Mouse (Mus musculus): ENCODE results near the gene Gm6020. TPM values are rescaled to one million over a fixed set of nuclear protein-coding genes. Genes with fewer than 3 reads are reported as not detected.

Gene Gm6020
- polyA plus RNA-seq, 1 experiment from 2014 or later: not detected

DNA sequence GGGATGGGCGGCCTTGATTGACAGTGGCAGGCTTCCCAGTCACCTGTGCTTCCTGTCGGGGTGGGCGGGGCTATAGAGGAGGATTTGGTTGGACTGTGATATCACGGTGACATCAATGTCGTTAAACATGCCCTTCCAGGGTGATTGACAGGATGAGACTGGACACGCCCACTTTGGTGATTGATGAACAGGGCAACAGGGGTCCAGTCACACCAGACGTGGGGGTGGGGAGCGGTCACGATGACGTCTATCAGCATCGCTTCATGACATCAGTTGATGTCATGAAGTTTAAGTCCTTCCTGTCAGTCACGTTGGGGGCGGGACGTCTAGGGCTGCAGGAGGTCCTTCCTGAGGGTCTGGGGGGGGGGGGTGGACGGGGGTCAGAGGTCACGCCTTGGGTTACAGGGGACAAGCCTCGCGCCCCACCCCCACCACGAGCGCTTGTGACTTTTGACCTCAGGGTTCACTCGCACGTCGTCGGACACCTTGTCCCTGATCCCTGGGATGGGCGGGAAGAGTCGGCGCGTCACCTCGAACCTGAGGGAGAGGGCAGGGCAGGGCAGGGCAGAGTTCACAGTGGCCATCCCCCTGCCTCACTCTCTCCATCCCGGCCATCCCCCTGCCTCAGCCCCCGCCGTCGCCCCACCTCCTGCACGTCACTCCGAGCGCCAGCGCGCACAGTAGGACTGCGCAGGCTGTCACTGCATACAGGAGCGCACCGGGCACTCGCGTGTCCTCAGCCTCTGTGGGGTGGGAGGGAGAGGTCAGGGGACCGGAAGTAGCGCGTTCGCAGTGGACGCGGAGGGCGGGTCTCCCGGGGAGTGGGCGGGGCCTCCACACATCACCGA is 41.2 kb downstream of the Gm6020 start:
- H3K9ac ChIP-seq: peak overlapping the region; percentile 50
- H3K27me3 ChIP-seq: peaks cover 4% of the 10 kb centered on the region; the same call in 1 of the 2 replicates
- 30% methylated on average over 51 of the region's 53 CpGs for WGBS
- H3K36me3 ChIP-seq: no peaks in the 10 kb centered on the region
- peak; percentile 25 for ATAC-seq (ENCODE audit: low FRiP score, low read depth)
- H3K9me3 ChIP-seq: no peaks in the 10 kb centered on the region
- peak overlapping the region; percentile 76 for H3K4me2 ChIP-seq
- peak overlapping the region; percentile 53 for H3K4me3 ChIP-seq
- H3K27ac ChIP-seq (replicated peaks): peak overlapping the region; percentile 93
- peaks cover 4% of the 10 kb centered on the region; the same call in 1 of the 2 replicates for H3K4me1 ChIP-seq (replicated peaks)

DNA sequence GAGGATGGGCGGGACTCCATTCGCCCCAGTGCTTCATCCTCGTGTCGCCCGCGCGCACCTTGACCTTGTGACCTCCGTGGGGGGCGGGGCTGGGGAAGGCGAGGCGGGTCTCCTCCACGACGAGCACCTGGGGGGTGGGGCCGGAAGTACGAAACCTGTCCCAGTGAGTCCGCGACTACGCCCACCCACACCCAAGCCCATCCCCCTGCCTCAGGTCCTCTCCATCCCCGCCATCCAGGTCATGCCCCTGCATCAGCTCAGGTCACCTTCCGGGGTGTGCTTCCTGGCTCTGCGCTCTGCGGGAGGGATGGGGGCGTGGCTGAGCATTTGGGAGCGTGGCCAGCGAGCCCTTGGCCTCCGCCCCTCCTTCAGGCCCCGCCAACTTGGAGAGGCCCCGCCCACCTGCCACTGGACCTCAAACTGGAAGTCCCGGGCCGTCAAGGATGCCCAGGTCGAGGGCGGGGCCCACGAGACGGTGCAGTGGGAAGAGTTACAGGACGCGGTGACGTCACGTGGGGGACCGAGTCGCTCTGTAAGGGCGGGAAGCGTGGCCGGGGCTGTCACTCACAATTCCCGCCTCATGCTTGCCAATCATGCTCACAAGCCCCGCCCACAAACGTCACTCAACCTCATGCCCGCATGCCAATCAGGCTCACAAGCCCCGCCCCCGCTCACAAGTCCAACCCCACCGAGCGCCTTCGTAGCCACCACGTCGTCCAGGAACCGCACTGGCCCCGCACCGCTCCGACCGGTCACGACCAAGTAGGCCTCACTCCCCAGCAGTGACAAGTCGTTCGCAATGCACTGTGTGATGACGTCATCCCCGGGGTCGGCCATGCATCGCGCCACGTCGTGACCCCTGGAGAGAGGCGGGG is 42.1 kb downstream of the Gm6020 start:
- 8% methylated on average over 69 of the region's 70 CpGs for WGBS
- Histone ChIP-seq H3K4me2 (peak overlapping the region; percentile 76), H3K4me3 (peak overlapping the region; percentile 53), H3K27ac (replicated peaks) (peak overlapping the region; percentile 93), H3K9ac (peak overlapping the region; percentile 50), H3K36me3 (no peaks in the 10 kb centered on the region), H3K27me3 (peaks cover 4% of the 10 kb centered on the region; the same call in 1 of the 2 replicates), H3K9me3 (no peaks in the 10 kb centered on the region), H3K4me1 (replicated peaks) (peaks cover 4% of the 10 kb centered on the region; the same call in 1 of the 2 replicates)
- peak; percentile 65 for ATAC-seq (ENCODE audit: low FRiP score, low read depth)

DNA sequence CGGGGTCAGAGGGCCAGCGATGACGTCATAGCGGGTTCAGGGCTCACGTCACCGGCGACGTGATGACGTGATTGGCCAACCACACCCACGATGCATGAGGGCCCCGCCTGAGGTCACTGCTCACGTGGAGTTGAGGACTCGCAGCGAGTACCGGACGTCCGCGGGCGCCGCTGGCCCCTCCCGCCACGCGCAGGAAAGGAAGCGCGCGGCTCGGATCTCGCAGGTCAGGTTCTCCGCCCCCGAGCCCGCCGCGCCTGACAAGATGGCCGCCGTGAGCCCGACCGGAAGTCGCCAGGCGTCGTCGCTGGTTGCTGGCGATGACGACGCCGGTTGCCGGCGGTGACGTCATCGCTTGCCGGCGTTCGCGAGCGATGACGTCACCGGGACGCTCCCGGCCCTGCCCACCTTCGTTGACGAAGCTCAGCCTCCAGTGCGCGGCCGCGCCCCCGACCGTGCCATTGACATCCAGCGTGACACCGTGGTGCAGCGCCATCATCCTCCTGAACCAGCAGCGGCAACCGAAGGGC is 42.8 kb downstream of the Gm6020 start:
- Histone ChIP-seq H3K36me3 (no peaks in the 10 kb centered on the region), H3K4me2 (peak overlapping the region; percentile 76), H3K9me3 (no peaks in the 10 kb centered on the region), H3K4me3 (peak overlapping the region; percentile 53), H3K27me3 (no peaks in the 10 kb centered on the region), H3K9ac (peak overlapping the region; percentile 50; the same call in 1 of the 2 replicates), H3K4me1 (replicated peaks) (peaks cover 4% of the 10 kb centered on the region; the same call in 1 of the 2 replicates), H3K27ac (replicated peaks) (peak overlapping the region; percentile 93)
- peak; percentile 57 for ATAC-seq (ENCODE audit: low FRiP score, low read depth)
- 2% methylated on average over 71 of the region's 71 CpGs for WGBS

DNA sequence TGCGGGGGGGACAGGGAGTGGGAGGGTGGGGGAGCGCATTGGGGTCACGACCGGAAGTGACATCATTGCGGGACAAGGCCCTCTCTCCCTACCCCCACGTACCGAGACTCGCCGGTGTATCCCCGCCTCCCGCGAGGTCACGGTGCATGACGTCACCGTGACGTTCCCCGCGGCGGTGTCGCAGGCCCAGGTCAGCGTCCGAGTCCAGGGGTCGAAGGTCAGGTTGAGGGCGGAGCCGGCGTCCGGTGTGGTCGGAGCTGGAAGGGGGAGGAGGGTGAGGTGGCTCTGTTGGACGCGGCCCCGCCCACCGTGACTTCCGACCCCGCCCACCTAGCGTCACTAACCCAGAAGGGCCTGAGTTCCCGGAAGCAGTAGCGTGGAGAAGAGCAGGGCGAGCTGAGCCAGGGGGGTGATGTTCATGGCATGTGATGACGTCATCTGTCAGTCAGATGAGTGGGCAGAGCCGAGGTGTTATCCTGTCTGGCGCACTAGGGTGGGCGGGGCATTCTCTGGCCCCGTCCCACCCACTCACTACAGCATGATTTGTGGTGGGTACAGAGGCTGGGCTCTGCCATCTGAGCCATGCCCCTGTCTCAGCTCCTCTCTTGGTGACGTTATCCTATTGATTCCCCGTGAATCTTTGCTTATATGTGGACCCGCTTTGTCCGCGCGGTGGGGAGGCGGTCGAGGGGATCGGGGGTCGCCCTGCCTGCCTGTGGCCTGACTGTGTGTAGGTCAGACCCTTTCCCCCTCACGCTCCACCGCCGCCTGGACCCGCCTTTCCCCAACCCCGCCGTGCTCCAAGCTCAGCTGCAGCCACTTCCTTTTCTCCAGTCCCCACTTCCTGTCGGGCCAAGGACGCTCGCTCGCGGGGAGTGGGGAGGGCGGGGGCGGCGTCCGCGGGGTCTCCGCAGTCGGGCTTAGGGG is 43.5 kb downstream of the Gm6020 start:
- H3K9me3 ChIP-seq: no peaks in the 10 kb centered on the region
- H3K27ac ChIP-seq (replicated peaks): peak overlapping the region; percentile 93
- ATAC-seq (ENCODE audit: low FRiP score, low read depth): peak; percentile 91
- H3K36me3 ChIP-seq: no peaks in the 10 kb centered on the region
- no peaks in the 10 kb centered on the region for H3K27me3 ChIP-seq
- H3K4me3 ChIP-seq: peak overlapping the region; percentile 53
- peaks cover 4% of the 10 kb centered on the region; the same call in 1 of the 2 replicates for H3K4me1 ChIP-seq (replicated peaks)
- WGBS: 5% methylated on average over 71 of the region's 71 CpGs
- peak overlapping the region; percentile 76 for H3K4me2 ChIP-seq
- peak overlapping the region; percentile 50 for H3K9ac ChIP-seq

DNA sequence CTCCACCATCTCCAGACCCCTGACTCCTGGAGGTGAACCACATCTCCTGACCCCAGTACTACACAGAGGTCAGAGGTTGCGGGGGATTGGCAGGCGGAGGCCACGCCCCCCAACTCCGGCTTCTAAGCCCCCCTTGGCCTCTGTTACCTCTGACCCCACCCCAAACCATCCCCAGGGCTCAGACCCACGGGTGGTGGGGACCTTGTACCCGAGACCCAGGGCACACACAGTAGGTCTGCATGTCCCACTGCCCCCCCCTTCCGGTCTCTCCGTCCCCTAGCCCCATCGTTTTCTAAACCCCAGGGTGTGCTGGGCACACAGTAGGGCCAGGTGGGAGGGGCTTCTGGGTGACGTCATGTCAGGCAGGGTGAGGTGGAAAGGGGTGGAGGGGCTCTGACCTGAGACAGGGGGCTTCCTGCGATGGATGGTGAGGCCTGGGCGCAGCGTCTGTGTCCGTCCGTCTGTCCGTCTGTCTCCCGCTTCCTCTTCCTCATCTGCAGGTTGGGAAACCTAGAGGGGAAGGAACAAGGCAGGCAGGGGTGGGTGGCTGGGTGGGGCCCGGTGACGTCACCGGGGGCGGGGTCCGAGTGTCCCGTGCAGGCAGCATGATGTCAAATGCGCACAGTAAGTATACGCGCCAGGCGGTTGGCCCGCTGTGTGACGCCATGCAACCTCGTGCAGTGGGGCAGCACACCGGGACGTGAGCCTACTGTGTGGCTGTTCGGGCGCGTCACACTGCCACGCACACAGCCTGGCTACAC is 44.4 kb downstream of the Gm6020 start, which contains the start of gene Csf2ra:
Gene Csf2ra, minus strand, starts transcription at position 489 of the 761 bp plus-strand sequence.
- Histone ChIP-seq H3K4me2 (peak within 1 kb of the TSS; percentile 76), H3K36me3 (no peaks in the 10 kb centered on the region), H3K27me3 (no peaks in the 10 kb centered on the region), H3K9me3 (no peaks in the 10 kb centered on the region), H3K27ac (replicated peaks) (peak within 1 kb of the TSS; percentile 93), H3K4me1 (replicated peaks) (peaks cover 4% of the 10 kb centered on the region; the same call in 1 of the 2 replicates), H3K4me3 (peak within 1 kb of the TSS; percentile 53), H3K9ac (peak within 1 kb of the TSS; percentile 48)
- WGBS: 52% methylated on average over 36 of the region's 36 CpGs
- no peak for ATAC-seq (ENCODE audit: low FRiP score, low read depth)

Other genes with a start within 250 kb of the Gm6020 start
- gene Zfp950, start 43.0 kb upstream of the Gm6020 start, polyA plus RNA-seq (2015; fragmentation: Nextera tagmentation; extraction: Ambion mirVana): 47.7 and 56.9 TPM in 2 replicates
- 0.18 TPM in 1 of 2 replicates, not detected in the other for gene Gm7102, start 7.6 kb upstream of the Gm6020 start, polyA plus RNA-seq (2015; fragmentation: Nextera tagmentation; extraction: Ambion mirVana)
- gene Csf2ra, start 44.5 kb downstream of the Gm6020 start, polyA plus RNA-seq (2015; fragmentation: Nextera tagmentation; extraction: Ambion mirVana): 60.2 and 77.5 TPM in 2 replicates
- not detected in 2 replicates for gene Gm21060, start 113.2 kb downstream of the Gm6020 start, polyA plus RNA-seq (2015; fragmentation: Nextera tagmentation; extraction: Ambion mirVana)